Mouse (Mus musculus): ENCODE measurements around the gene Cdc14b.
"Not testable (repeated sequence)": the region's sequence is repeated elsewhere in the genome, so short reads cannot be mapped to it uniquely, and the experiment has no call there.

The Cdc14b gene

GRCm38 (mm10) chr13:64275754-64276127 lies 651 bp upstream of the Cdc14b start:
- no peak for ATAC-seq (ENCODE audit: insufficient number of reproducible peaks, low FRiP score, low TSS enrichment)

GRCm38 (mm10) chr13:64273891-64274844 lies 922 bp downstream of the Cdc14b start:
- ATAC-seq (ENCODE audit: insufficient number of reproducible peaks, low FRiP score, low TSS enrichment), result peak; percentile 52

DNA sequence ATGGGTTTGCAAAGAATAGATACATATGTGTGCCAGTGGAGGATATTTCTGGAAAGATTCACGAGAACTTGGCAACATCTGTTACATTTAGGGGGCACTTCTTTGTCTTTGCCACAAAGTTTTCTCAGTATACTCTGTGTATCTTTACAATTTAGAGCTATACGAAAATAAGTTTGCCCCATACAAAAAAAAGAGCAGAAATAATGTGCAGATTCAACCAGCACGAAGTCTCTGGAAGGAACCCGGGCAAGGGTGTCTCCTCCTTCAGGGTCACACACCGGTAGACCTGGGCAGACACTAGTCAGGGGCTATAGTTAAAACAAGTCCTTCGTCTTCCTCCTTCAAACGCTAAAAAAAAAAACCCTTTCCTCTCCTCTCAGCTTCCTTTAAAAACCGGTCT lies 1.7 kb downstream of the Cdc14b start:
- ATAC-seq (ENCODE audit: insufficient number of reproducible peaks, low FRiP score, low TSS enrichment), result no peak

DNA sequence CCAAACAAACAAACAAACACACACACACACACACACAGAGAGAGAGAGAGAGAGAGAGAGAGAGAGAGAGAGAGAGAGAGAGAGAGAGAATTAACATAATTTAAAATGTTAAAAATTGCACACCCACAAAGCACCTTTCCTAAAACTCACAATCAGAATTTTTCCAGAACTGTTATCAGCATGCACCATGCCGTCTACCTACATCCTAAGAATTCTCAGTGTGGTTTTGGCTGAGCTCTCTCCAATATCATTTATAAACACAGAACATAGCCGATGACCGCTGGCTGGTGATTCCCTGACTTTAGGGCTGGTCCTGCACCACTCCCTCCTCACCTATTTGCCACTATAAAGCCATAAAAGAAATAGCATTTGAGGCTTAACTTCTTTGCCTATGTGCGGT lies 6.7 kb downstream of the Cdc14b start:
- no peak for ATAC-seq (ENCODE audit: insufficient number of reproducible peaks, low FRiP score, low TSS enrichment)

DNA sequence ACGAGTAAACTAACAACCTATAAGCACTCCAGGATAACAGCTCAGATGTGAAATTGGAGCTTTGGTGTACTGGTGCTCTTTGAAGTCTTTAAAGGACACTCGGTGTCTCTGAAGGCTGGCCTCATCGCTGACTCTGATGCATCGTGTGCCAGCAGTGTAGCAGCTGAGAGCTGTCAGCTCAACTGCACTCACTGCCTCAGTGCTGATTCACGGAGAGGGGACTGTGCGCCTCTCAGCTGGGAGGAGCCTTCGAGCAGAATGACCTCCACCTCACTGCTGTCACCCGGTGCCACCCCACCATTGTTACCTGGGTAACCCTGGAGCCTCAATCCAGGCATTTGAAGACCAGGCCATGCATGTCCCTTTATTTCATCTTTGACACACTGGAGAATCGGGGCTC lies 7.9 kb downstream of the Cdc14b start:
- ATAC-seq (ENCODE audit: insufficient number of reproducible peaks, low FRiP score, low TSS enrichment), result peak; percentile 68

DNA sequence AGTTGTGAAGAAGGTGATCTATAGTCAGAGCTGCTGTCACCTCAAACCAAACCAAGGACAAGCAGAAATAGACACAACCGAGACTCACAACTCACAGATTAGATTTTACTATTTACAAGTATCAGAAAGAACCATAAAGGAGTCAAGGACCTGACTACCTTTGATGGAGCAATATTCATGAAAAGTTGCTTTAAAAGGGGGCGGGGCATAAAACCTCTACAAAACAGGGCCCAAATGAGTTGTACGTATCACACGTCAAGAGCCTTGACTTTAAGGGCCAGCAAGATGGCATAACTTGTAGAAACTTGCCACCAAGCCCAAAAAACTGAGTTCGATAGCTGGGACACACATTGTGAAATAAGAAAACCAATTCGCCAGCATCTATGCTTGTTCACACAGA lies 10.5 kb downstream of the Cdc14b start:
- ATAC-seq (ENCODE audit: insufficient number of reproducible peaks, low FRiP score, low TSS enrichment), result no peak

GRCm38 (mm10) chr13:64259903-64260302 lies 15.2 kb downstream of the Cdc14b start:
- no peak for ATAC-seq (ENCODE audit: insufficient number of reproducible peaks, low FRiP score, low TSS enrichment)

DNA sequence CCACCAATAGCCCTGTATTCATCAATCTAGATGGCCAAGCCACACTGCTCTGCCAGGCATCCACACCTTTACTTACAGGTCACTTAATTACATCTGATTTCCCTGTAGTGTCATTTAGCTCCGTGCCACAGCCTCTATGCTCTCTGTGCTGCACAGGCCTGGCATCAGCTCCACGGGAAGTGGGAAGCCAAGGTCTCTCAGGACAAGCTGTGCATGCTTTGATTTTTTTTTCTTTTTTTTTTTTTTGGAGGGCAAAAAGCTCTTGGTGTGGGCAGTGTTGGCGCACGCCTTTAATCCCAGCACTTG lies 16.6 kb downstream of the Cdc14b start:
- ATAC-seq (ENCODE audit: insufficient number of reproducible peaks, low FRiP score, low TSS enrichment), result peak; percentile 93

DNA sequence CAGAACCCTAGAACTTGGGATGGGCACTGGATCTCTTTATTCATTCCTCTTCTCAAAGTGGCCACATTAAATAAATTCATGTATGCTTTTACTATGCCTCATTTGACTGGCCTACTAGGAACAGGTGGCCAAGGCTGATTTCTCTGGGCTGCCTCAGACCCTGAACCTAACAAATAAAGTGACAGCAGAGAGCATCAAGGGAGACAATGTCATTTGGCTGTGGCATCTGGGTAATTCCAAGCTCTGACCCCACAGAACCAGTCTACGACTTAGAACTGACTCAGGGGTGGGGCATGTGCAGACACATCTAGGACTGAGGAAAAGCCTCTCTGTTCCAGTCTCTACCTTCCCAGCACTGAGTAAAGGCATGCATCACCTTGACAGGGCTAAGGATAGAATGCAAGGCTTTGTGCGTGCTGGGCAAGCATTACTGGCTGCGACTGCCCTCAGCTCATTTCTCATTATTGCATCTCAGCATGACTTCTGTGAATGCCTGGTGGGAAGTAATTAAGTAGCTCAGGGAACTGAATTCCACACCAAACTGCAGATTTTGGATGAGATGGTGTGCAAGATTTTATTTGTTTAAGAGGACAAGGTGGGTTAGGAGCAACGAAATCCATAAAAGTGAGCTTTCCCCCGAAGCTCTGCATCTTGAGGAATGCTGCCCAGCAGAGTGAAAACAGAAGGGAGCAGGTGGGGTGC lies 17.1 kb downstream of the Cdc14b start:
- peak; percentile 85 for ATAC-seq (ENCODE audit: insufficient number of reproducible peaks, low FRiP score, low TSS enrichment)

DNA sequence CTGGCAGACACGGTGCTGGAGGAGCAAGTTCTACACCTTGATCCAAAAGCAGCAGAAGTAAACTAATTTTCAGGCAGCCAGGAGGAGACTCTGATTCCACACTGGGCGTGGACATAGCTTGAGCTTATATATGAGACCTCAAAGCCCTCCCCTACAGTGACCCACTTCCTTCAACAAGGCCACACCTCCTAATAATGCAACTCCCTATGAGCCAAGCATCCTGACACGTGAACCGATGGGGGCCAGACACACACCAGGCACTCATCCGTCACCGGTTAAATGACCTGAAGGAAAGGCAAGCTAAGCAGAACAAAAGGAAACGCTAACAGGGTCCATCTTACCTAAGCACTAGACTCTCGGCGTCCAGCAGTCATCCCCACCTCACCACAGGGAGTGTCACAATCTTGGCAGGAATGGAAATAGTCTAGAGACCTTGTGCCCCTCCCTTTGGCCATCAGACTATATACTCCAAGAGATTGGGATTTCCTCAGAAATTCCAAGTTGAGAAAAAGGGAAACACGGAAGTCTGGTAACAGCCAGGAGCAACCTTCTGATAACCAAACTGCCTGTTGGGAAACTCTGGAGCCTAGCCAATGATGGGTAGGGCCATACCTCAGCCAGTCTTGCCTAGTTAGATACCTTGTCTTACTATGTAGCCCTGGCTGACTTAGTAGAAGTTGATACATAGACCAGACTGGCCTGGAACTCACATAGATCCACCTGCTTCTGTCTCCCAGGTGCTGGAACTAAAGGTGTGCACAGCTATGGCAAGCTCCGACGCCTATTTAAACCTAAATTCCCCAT lies 17.9 kb downstream of the Cdc14b start:
- no peak for ATAC-seq (ENCODE audit: insufficient number of reproducible peaks, low FRiP score, low TSS enrichment)

GRCm38 (mm10) chr13:64254185-64254584 lies 20.9 kb downstream of the Cdc14b start:
- ATAC-seq (ENCODE audit: insufficient number of reproducible peaks, low FRiP score, low TSS enrichment), result not testable (repeated sequence)

DNA sequence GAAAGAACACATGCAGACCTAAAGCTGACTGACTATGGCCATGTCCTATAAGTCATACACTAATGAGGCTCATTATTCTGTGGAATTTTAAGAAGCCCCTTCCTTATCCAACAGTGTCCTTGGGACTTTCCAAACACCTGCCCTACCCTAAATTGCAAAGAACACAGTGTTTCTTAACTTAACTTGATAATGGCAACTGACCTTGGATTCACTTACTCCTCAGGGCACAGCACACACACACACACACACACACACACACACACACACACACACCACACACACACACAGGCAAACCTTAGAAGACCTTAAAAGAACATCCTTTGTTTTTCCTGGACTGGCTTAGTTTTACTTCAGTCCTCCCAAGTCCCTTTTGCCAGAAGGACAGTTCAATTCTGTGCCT lies 21.4 kb downstream of the Cdc14b start:
- ATAC-seq (ENCODE audit: insufficient number of reproducible peaks, low FRiP score, low TSS enrichment), result no peak

DNA sequence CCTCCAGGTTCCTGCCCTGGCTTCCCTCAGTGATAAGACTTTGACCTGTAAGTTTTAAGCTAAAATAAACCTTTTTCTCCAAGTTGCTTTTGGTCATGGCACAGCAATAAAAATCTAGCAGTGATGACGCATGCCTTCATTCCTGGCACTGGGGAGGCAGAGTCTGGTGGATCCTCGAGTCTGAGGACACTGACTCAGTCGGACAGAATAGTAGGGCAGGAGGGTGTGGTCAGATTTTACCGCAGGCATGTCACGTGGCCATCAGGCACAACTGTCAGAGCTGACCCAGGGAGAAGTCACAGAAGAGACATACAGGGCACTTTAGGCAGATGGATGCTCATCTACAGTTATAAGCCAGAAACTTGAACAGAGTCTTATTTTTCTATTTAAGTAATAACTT lies 22.9 kb downstream of the Cdc14b start:
- ATAC-seq (ENCODE audit: insufficient number of reproducible peaks, low FRiP score, low TSS enrichment), result no peak

- no peak for ATAC-seq (ENCODE audit: insufficient number of reproducible peaks, low FRiP score, low TSS enrichment)
Measured at GRCm38 (mm10) chr13:64250363-64250762, 24.7 kb downstream of the Cdc14b start.

- peak; percentile 90 for ATAC-seq (ENCODE audit: insufficient number of reproducible peaks, low FRiP score, low TSS enrichment)
Measured at GRCm38 (mm10) chr13:64248775-64249524, 26.1 kb downstream of the Cdc14b start.

- ATAC-seq (ENCODE audit: insufficient number of reproducible peaks, low FRiP score, low TSS enrichment), result peak; percentile 43
Measured at GRCm38 (mm10) chr13:64248161-64248774, 26.8 kb downstream of the Cdc14b start.

DNA sequence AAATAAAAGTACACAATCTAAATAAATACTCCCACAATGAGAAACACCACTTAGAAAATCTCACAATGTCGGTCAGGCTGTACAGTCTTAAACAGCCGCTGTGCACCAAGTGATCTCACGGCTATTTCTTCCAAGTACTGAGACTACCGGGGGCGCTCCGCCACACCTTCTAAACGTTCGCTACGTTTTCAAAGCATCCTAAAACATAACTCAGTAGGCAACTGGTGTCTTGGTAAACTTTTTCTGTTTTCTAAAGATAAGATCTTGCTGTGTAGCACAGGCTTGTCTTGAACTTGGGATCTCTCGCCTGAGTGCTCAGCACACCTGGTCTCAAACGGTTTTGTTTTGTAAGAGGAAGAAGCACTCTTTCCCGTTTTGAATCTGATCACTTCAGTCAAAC lies 29.0 kb downstream of the Cdc14b start:
- ATAC-seq (ENCODE audit: insufficient number of reproducible peaks, low FRiP score, low TSS enrichment), result no peak

DNA sequence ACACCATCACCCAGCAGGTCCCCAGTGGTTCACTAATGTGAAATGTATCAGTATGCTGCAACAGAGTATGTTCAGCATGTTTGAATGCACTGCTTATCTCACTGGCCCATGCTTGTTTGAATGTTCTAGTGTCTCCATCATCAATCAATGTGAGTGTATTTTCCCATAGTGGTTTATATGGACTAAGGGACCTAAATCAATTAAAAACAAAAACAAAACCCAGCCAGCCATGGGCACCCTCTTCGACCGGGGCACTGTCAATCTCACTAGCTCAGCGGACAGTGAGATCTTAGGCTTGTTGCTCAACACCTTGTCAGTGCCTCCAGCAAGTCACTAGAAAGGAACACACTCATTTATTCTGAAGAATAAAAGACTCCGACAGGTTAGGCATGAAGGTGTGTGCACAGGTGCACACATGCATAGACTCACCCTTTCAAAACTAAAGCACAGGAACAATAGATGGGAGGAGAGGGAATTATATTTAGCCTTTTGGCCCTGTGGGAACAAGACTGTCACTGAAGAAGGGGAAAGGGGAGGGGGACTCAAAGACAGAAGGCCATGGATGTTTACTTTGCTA lies 30.3 kb downstream of the Cdc14b start:
- no peak for ATAC-seq (ENCODE audit: insufficient number of reproducible peaks, low FRiP score, low TSS enrichment)

- no peak for ATAC-seq (ENCODE audit: insufficient number of reproducible peaks, low FRiP score, low TSS enrichment)
Measured at GRCm38 (mm10) chr13:64242721-64243120, 32.4 kb downstream of the Cdc14b start.

- ATAC-seq (ENCODE audit: insufficient number of reproducible peaks, low FRiP score, low TSS enrichment), result no peak
Measured at GRCm38 (mm10) chr13:64240626-64241025, 34.5 kb downstream of the Cdc14b start.
